Mouse (Mus musculus): ENCODE measurements at regions not wholly inside any gene's neighbourhood (a gene's known extent, or its start where the extent isn't known, plus 50 kb on each side); places are given as distances from the start of the nearest gene placed in this dataset.
A peak's percentile ranks its signal among the peaks of the same experiment; 100 is the strongest.

GRCm38 (mm10) chr1:124517543-124518171 is 472.3 kb upstream of the Dpp10 start:
- TF ChIP-seq POLR2A (IDR thresholded peaks at IDR 0.05; ENCODE audit: borderline replicate concordance, insufficient read depth, low read length) (no peak), CTCF (IDR thresholded peaks at IDR 0.05; ENCODE audit: borderline replicate concordance, insufficient read depth, low read depth, low read length) (no peak; the same call in 1 of the 2 replicates)
- DNase-seq: peak; percentile 7 to 14
- Histone ChIP-seq H3K27ac (ENCODE audit: insufficient read depth, low read length) (no peak overlapping the region), H3K27me3 (ENCODE audit: control insufficient read depth, insufficient read depth, low read length) (no peaks in the 10 kb centered on the region), H3K4me3 (replicated peaks; ENCODE audit: insufficient read depth, low read depth, low read length) (no peak overlapping the region), H3K4me1 (ENCODE audit: control insufficient read depth, insufficient read depth, low read length) (no peaks in the 10 kb centered on the region)
- WGBS: 92% methylated on average over 3 of the region's 3 CpGs

GRCm38 (mm10) chr1:124510492-124510891 is 465.1 kb upstream of the Dpp10 start:
- DNase-seq: no peak
- WGBS: 91% methylated on average over 7 of the region's 7 CpGs
- TF ChIP-seq POLR2A (IDR thresholded peaks at IDR 0.05; ENCODE audit: borderline replicate concordance, insufficient read depth, low read length) (no peak), CTCF (IDR thresholded peaks at IDR 0.05; ENCODE audit: borderline replicate concordance, insufficient read depth, low read depth, low read length) (no peak)
- Histone ChIP-seq H3K4me3 (replicated peaks; ENCODE audit: insufficient read depth, low read depth, low read length) (no peak overlapping the region), H3K27me3 (ENCODE audit: control insufficient read depth, insufficient read depth, low read length) (no peaks in the 10 kb centered on the region), H3K27ac (ENCODE audit: insufficient read depth, low read length) (no peak overlapping the region), H3K4me1 (ENCODE audit: control insufficient read depth, insufficient read depth, low read length) (no peaks in the 10 kb centered on the region)

- no peaks in the 10 kb centered on the region for H3K4me1 ChIP-seq (ENCODE audit: control insufficient read depth, insufficient read depth, low read length)
- no peak overlapping the region for H3K4me3 ChIP-seq (replicated peaks; ENCODE audit: insufficient read depth, low read depth, low read length)
- no peak for DNase-seq
- H3K27ac ChIP-seq (ENCODE audit: insufficient read depth, low read length): no peak overlapping the region
- TF ChIP-seq POLR2A (IDR thresholded peaks at IDR 0.05; ENCODE audit: borderline replicate concordance, insufficient read depth, low read length) (no peak), CTCF (IDR thresholded peaks at IDR 0.05; ENCODE audit: borderline replicate concordance, insufficient read depth, low read depth, low read length) (no peak)
- no peaks in the 10 kb centered on the region for H3K27me3 ChIP-seq (ENCODE audit: control insufficient read depth, insufficient read depth, low read length)
Measured at GRCm38 (mm10) chr1:124488456-124488855, 443.1 kb upstream of the Dpp10 start.

- DNase-seq: no peak
- TF ChIP-seq POLR2A (IDR thresholded peaks at IDR 0.05; ENCODE audit: borderline replicate concordance, insufficient read depth, low read length): no peak
- no peak for TF ChIP-seq CTCF (IDR thresholded peaks at IDR 0.05; ENCODE audit: borderline replicate concordance, insufficient read depth, low read depth, low read length)
Measured at GRCm38 (mm10) chr1:124487965-124488364, 442.6 kb upstream of the Dpp10 start.

GRCm38 (mm10) chr1:124450128-124450527 is 404.8 kb upstream of the Dpp10 start:
- Histone ChIP-seq H3K4me1 (ENCODE audit: control insufficient read depth, insufficient read depth, low read length) (no peaks in the 10 kb centered on the region), H3K4me3 (replicated peaks; ENCODE audit: insufficient read depth, low read depth, low read length) (no peak overlapping the region), H3K27ac (ENCODE audit: insufficient read depth, low read length) (no peak overlapping the region), H3K27me3 (ENCODE audit: control insufficient read depth, insufficient read depth, low read length) (no peaks in the 10 kb centered on the region)
- 25% methylated on average over 1 of the region's 1 CpGs for WGBS
- TF ChIP-seq CTCF (IDR thresholded peaks at IDR 0.05; ENCODE audit: borderline replicate concordance, insufficient read depth, low read depth, low read length) (no peak), POLR2A (IDR thresholded peaks at IDR 0.05; ENCODE audit: borderline replicate concordance, insufficient read depth, low read length) (no peak)
- DNase-seq: no peak

More at GRCm38 (mm10) chr1:124487965-124488364, 442.6 kb upstream of the Dpp10 start:
- H3K27me3 ChIP-seq (ENCODE audit: control insufficient read depth, insufficient read depth, low read length): no peaks in the 10 kb centered on the region
- H3K4me3 ChIP-seq (replicated peaks; ENCODE audit: insufficient read depth, low read depth, low read length): no peak overlapping the region
- no peaks in the 10 kb centered on the region for H3K4me1 ChIP-seq (ENCODE audit: control insufficient read depth, insufficient read depth, low read length)
- H3K27ac ChIP-seq (ENCODE audit: insufficient read depth, low read length): no peak overlapping the region

- Histone ChIP-seq H3K27ac (ENCODE audit: insufficient read depth, low read length) (no peak overlapping the region), H3K4me3 (replicated peaks; ENCODE audit: insufficient read depth, low read depth, low read length) (no peak overlapping the region), H3K27me3 (ENCODE audit: control insufficient read depth, insufficient read depth, low read length) (no peaks in the 10 kb centered on the region), H3K4me1 (ENCODE audit: control insufficient read depth, insufficient read depth, low read length) (no peaks in the 10 kb centered on the region)
- TF ChIP-seq CTCF (IDR thresholded peaks at IDR 0.05; ENCODE audit: borderline replicate concordance, insufficient read depth, low read depth, low read length) (no peak), POLR2A (IDR thresholded peaks at IDR 0.05; ENCODE audit: borderline replicate concordance, insufficient read depth, low read length) (no peak)
- DNase-seq: no peak
- WGBS: 78% methylated on average over 1 of the region's 1 CpGs
Measured at GRCm38 (mm10) chr1:124439526-124439925, 394.2 kb upstream of the Dpp10 start.

- H3K4me3 ChIP-seq (replicated peaks; ENCODE audit: insufficient read depth, low read depth, low read length): no peak overlapping the region
- no peaks in the 10 kb centered on the region for H3K27me3 ChIP-seq (ENCODE audit: control insufficient read depth, insufficient read depth, low read length)
- H3K4me1 ChIP-seq (ENCODE audit: control insufficient read depth, insufficient read depth, low read length): no peaks in the 10 kb centered on the region
- no peak for TF ChIP-seq CTCF (IDR thresholded peaks at IDR 0.05; ENCODE audit: borderline replicate concordance, insufficient read depth, low read depth, low read length)
- TF ChIP-seq POLR2A (IDR thresholded peaks at IDR 0.05; ENCODE audit: borderline replicate concordance, insufficient read depth, low read length): no peak
- H3K27ac ChIP-seq (ENCODE audit: insufficient read depth, low read length): no peak overlapping the region
- no peak for DNase-seq
Measured at GRCm38 (mm10) chr1:124435850-124436249, 390.5 kb upstream of the Dpp10 start.

GRCm38 (mm10) chr1:124429583-124429982 is 384.2 kb upstream of the Dpp10 start:
- Histone ChIP-seq H3K27ac (ENCODE audit: insufficient read depth, low read length) (no peak overlapping the region), H3K27me3 (ENCODE audit: control insufficient read depth, insufficient read depth, low read length) (no peaks in the 10 kb centered on the region), H3K4me3 (replicated peaks; ENCODE audit: insufficient read depth, low read depth, low read length) (no peak overlapping the region), H3K4me1 (ENCODE audit: control insufficient read depth, insufficient read depth, low read length) (no peaks in the 10 kb centered on the region)
- 82% methylated on average over 4 of the region's 4 CpGs for WGBS
- DNase-seq: no peak
- TF ChIP-seq CTCF (IDR thresholded peaks at IDR 0.05; ENCODE audit: borderline replicate concordance, insufficient read depth, low read depth, low read length) (no peak), POLR2A (IDR thresholded peaks at IDR 0.05; ENCODE audit: borderline replicate concordance, insufficient read depth, low read length) (no peak)
